ENCODE assay signal across 24 mouse cellular contexts in genomic region chr9:76659798-76660197, GRCm38 (mm10).
DNase-seq lines count a peak whose midpoint lies in the region; ATAC-seq lines count a peak whose summit lies in the region.
"Had no signal": no experiment of that assay in that cellular context is flagged by ENCODE, and none has a peak within 500 bp of the region (broad histone marks: within the 10 kb centered on the region; RNA-seq: fewer than 3 reads in every experiment).

No protein-coding gene starts in this region.

- H3K4me3 ChIP-seq in liver, embryonic 12.5 days, result no peak overlapping the region
- H3K4me3 ChIP-seq in midbrain, embryonic 15.5 days, result no peak overlapping the region
- H3K4me3 ChIP-seq: embryonic facial prominence, embryonic 15.5 days; forebrain, embryonic 10.5 days; heart, embryonic 13.5 days; hindbrain, embryonic 13.5 days; lung, embryonic 15.5 days; midbrain, embryonic 10.5 days; neural tube, embryonic 12.5 days had no signal

- no peak for ATAC-seq in liver, embryonic 12.5 days
- no peak for ATAC-seq in midbrain, embryonic 15.5 days (replicated peaks)

- peak; percentile 2 for DNase-seq in brain, adult 2 months (ENCODE audit: low read depth, low spot score)
- DNase-seq in embryo, embryonic 10 days (ENCODE audit: low spot score), result peak; percentile 21
- DNase-seq in fat pad, adult 2 months (ENCODE audit: extremely low read depth, low read depth, low spot score), result peak; percentile 8
- DNase-seq in large intestine, adult 2 months (ENCODE audit: low read depth, low spot score), result peak; percentile 40
- no peak for DNase-seq in adrenal gland, postnatal 10 days
- no peak for DNase-seq in kidney, adult 18-20 months
- DNase-seq: adrenal gland, adult 2 months; cerebellum, adult 11 months; cerebellum, postnatal 25 days; heart, adult 11 months; kidney, adult 11 months; lung, postnatal 4 days; thymus, postnatal 36 days had no signal

- H3K27me3 ChIP-seq in liver, embryonic 12.5 days (replicated peaks), result no peaks in the 10 kb centered on the region
- no peaks in the 10 kb centered on the region for H3K27me3 ChIP-seq in midbrain, embryonic 15.5 days (replicated peaks)
- H3K27me3 ChIP-seq: embryonic facial prominence, embryonic 15.5 days; heart, embryonic 13.5 days; hindbrain, embryonic 13.5 days; lung, embryonic 15.5 days; neural tube, embryonic 12.5 days had no signal

- WGBS in large intestine, adult 2 months, result 17% methylated on average over 3 of the region's 3 CpGs
- WGBS in liver, embryonic 12.5 days (ENCODE audit: insufficient replicate concordance), result 66% methylated on average over 3 of the region's 3 CpGs
- 43% methylated on average over 3 of the region's 3 CpGs for WGBS in midbrain, embryonic 15.5 days

- no peaks in the 10 kb centered on the region for H3K9me3 ChIP-seq in liver, embryonic 12.5 days (replicated peaks)
- no peaks in the 10 kb centered on the region for H3K9me3 ChIP-seq in midbrain, embryonic 15.5 days
- H3K9me3 ChIP-seq: embryonic facial prominence, embryonic 15.5 days; forebrain, embryonic 10.5 days; heart, embryonic 13.5 days; hindbrain, embryonic 13.5 days; lung, embryonic 15.5 days; midbrain, embryonic 10.5 days; neural tube, embryonic 12.5 days had no signal

- H3K27ac ChIP-seq in liver, embryonic 12.5 days, result no peak overlapping the region
- no peak overlapping the region for H3K27ac ChIP-seq in midbrain, embryonic 15.5 days
- H3K27ac ChIP-seq: embryonic facial prominence, embryonic 15.5 days; forebrain, embryonic 10.5 days; heart, embryonic 13.5 days; hindbrain, embryonic 13.5 days; kidney, postnatal 0 days; lung, embryonic 15.5 days; midbrain, embryonic 10.5 days; neural tube, embryonic 12.5 days had no signal

- H3K9ac ChIP-seq in liver, embryonic 12.5 days, result no peak overlapping the region
- no peak overlapping the region for H3K9ac ChIP-seq in midbrain, embryonic 15.5 days
- H3K9ac ChIP-seq: embryonic facial prominence, embryonic 15.5 days; heart, embryonic 13.5 days; hindbrain, embryonic 13.5 days; lung, embryonic 15.5 days; neural tube, embryonic 12.5 days had no signal

- H3K36me3 ChIP-seq in liver, embryonic 12.5 days, result no peaks in the 10 kb centered on the region
- H3K36me3 ChIP-seq in midbrain, embryonic 15.5 days (replicated peaks), result no peaks in the 10 kb centered on the region
- H3K36me3 ChIP-seq: embryonic facial prominence, embryonic 15.5 days; forebrain, embryonic 10.5 days; heart, embryonic 13.5 days; hindbrain, embryonic 13.5 days; lung, embryonic 15.5 days; midbrain, embryonic 10.5 days; neural tube, embryonic 12.5 days had no signal

- H3K4me2 ChIP-seq in liver, embryonic 12.5 days, result no peak overlapping the region
- H3K4me2 ChIP-seq in midbrain, embryonic 15.5 days, result no peak overlapping the region
- H3K4me2 ChIP-seq: embryonic facial prominence, embryonic 15.5 days; heart, embryonic 13.5 days; hindbrain, embryonic 13.5 days; liver, embryonic 11.5 days; lung, embryonic 15.5 days; neural tube, embryonic 12.5 days had no signal

- H3K4me1 ChIP-seq in liver, embryonic 12.5 days, result no peaks in the 10 kb centered on the region
- H3K4me1 ChIP-seq in midbrain, embryonic 15.5 days, result no peaks in the 10 kb centered on the region
- H3K4me1 ChIP-seq: embryonic facial prominence, embryonic 15.5 days; heart, embryonic 13.5 days; hindbrain, embryonic 13.5 days; lung, embryonic 15.5 days; midbrain, embryonic 10.5 days; neural tube, embryonic 12.5 days had no signal

Comparison
In these comparisons a context has a peak if more than half of its experiments do, and no peak if none do; other contexts are left out.
1. DNase-seq: peak in brain, adult 2 months (single experiment), embryo, embryonic 10 days (single experiment), fat pad, adult 2 months (single experiment) and large intestine, adult 2 months (single experiment); none in adrenal gland, postnatal 10 days (single experiment) and kidney, adult 18-20 months (single experiment).